Mouse (Mus musculus): ENCODE data around the gene Tlx2.

- no peak for TF ChIP-seq CTCF (IDR thresholded peaks at IDR 0.05)
- TF ChIP-seq EP300 (IDR thresholded peaks at IDR 0.05): no peak
Observed at GRCm38 (mm10) chr6:83040601-83041000, 29.5 kb downstream of the Tlx2 start.

Data from lung, postnatal 0 days (tissue).